Comparison of ENCODE assay signal across 14 mouse cellular contexts in the genomic region with DNA sequence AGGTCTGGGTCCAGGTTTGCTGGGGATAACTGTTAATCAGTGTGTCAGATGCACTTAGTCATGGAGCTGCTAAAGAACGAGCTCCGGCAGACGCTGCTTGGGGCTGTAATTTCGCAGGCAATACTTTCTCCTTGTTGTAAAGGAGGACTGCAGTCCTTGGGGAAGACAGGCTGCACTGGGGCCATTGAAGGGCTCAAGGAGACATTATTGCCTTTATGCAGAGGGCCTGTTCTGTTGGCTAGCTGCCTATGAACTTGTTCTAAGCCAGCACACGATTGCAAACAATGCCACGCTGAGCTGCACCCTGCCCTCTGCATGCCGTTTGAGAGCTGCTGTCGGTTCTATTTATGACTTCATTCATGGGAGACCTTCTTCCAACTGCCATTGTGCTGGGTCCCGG.
DNase-seq lines count a peak whose midpoint lies in the region; ATAC-seq lines count a peak whose summit lies in the region.
"Had no signal": no experiment of that assay in that cellular context is flagged by ENCODE, and none has a peak within 500 bp of the region (broad histone marks: within the 10 kb centered on the region; RNA-seq: fewer than 3 reads in every experiment).

No protein-coding gene starts in this region.

- 49% methylated on average over 9 of the region's 9 CpGs for WGBS in heart, embryonic 13.5 days
- WGBS in heart, embryonic 12.5 days, result 58% methylated on average over 9 of the region's 9 CpGs
- WGBS in embryonic facial prominence, embryonic 14.5 days, result 47% methylated on average over 9 of the region's 9 CpGs
- 24% methylated on average over 9 of the region's 9 CpGs for WGBS in midbrain, embryonic 13.5 days

- no peaks in the 10 kb centered on the region for H3K9me3 ChIP-seq in heart, embryonic 13.5 days
- no peaks in the 10 kb centered on the region for H3K9me3 ChIP-seq in heart, embryonic 12.5 days (replicated peaks)
- no peaks in the 10 kb centered on the region for H3K9me3 ChIP-seq in embryonic facial prominence, embryonic 14.5 days (ENCODE audit: control insufficient read depth, low read length)
- H3K9me3 ChIP-seq in midbrain, embryonic 13.5 days, result no peaks in the 10 kb centered on the region
- H3K9me3 ChIP-seq: embryonic facial prominence, embryonic 15.5 days had no signal

- H3K36me3 ChIP-seq in heart, embryonic 13.5 days, result no peaks in the 10 kb centered on the region
- H3K36me3 ChIP-seq in heart, embryonic 12.5 days, result no peaks in the 10 kb centered on the region
- no peaks in the 10 kb centered on the region for H3K36me3 ChIP-seq in embryonic facial prominence, embryonic 14.5 days (ENCODE audit: control insufficient read depth, insufficient read depth, low read length)
- no peaks in the 10 kb centered on the region for H3K36me3 ChIP-seq in midbrain, embryonic 13.5 days
- H3K36me3 ChIP-seq: embryonic facial prominence, embryonic 15.5 days had no signal

- no peak for ATAC-seq in heart, embryonic 13.5 days (ENCODE audit: extremely low read depth, insufficient number of reproducible peaks, low FRiP score, low TSS enrichment)
- ATAC-seq in heart, embryonic 12.5 days (ENCODE audit: insufficient number of reproducible peaks, low FRiP score), result no peak
- no peak for ATAC-seq in embryonic facial prominence, embryonic 14.5 days (ENCODE audit: low read depth)
- peak; percentile 46 for ATAC-seq in midbrain, embryonic 13.5 days
- ATAC-seq: liver, postnatal 0 days; Patski had no signal

- H3K4me2 ChIP-seq in heart, embryonic 13.5 days, result no peak overlapping the region
- H3K4me2 ChIP-seq in heart, embryonic 12.5 days, result no peak overlapping the region
- no peak overlapping the region for H3K4me2 ChIP-seq in embryonic facial prominence, embryonic 14.5 days (ENCODE audit: low read depth, low read length)
- H3K4me2 ChIP-seq in midbrain, embryonic 13.5 days (replicated peaks), result no peak overlapping the region
- H3K4me2 ChIP-seq: embryonic facial prominence, embryonic 15.5 days; heart, embryonic 11.5 days had no signal

- DNase-seq in adrenal gland, postnatal 36 days, result peak; percentile 27 to 35
- DNase-seq in embryonic facial prominence, embryonic 14.5 days (ENCODE audit: low spot score), result peak; percentile 41
- DNase-seq in natural killer cell, adult 2 months (ENCODE audit: low spot score in 2 of 2), result no peak
- no peak for DNase-seq in layer of hippocampus, postnatal 10 days (ENCODE audit: low spot score in 2 of 2)
- DNase-seq: cerebellum, adult 2 months; kidney, adult 18-20 months; liver, postnatal 0 days had no signal

- peak overlapping the region; percentile 48; the same call in 1 of the 2 replicates for H3K27ac ChIP-seq in heart, embryonic 13.5 days (replicated peaks)
- no peak overlapping the region for H3K27ac ChIP-seq in heart, embryonic 12.5 days (ENCODE audit: poor library complexity, severe bottlenecking)
- H3K27ac ChIP-seq in embryonic facial prominence, embryonic 14.5 days (replicated peaks; ENCODE audit: low read depth, low read length), result no peak overlapping the region
- H3K27ac ChIP-seq in midbrain, embryonic 13.5 days, result peak overlapping the region; percentile 15; the same call in 1 of the 2 replicates
- H3K27ac ChIP-seq: embryonic facial prominence, embryonic 15.5 days had no signal

- H3K4me3 ChIP-seq in heart, embryonic 13.5 days, result no peak overlapping the region
- H3K4me3 ChIP-seq in heart, embryonic 12.5 days, result no peak overlapping the region
- no peak overlapping the region for H3K4me3 ChIP-seq in embryonic facial prominence, embryonic 14.5 days (ENCODE audit: low read depth, low read length)
- H3K4me3 ChIP-seq in midbrain, embryonic 13.5 days (replicated peaks), result no peak overlapping the region
- H3K4me3 ChIP-seq: embryonic facial prominence, embryonic 15.5 days had no signal

- peaks cover 34% of the 10 kb centered on the region for H3K4me1 ChIP-seq in heart, embryonic 13.5 days
- peaks cover 25% of the 10 kb centered on the region for H3K4me1 ChIP-seq in heart, embryonic 12.5 days (replicated peaks)
- peaks cover 4% of the 10 kb centered on the region; the same call in 1 of the 2 replicates for H3K4me1 ChIP-seq in embryonic facial prominence, embryonic 14.5 days (ENCODE audit: control insufficient read depth, insufficient read depth, low read length)
- H3K4me1 ChIP-seq in midbrain, embryonic 13.5 days (replicated peaks), result peaks cover 42% of the 10 kb centered on the region

- H3K27me3 ChIP-seq in heart, embryonic 13.5 days (replicated peaks), result no peaks in the 10 kb centered on the region
- H3K27me3 ChIP-seq in heart, embryonic 12.5 days (replicated peaks), result no peaks in the 10 kb centered on the region
- H3K27me3 ChIP-seq in embryonic facial prominence, embryonic 14.5 days (replicated peaks; ENCODE audit: control insufficient read depth, insufficient read depth, low read length), result no peaks in the 10 kb centered on the region
- no peaks in the 10 kb centered on the region for H3K27me3 ChIP-seq in midbrain, embryonic 13.5 days
- H3K27me3 ChIP-seq: CH12.LX; embryonic facial prominence, embryonic 15.5 days; Patski had no signal

- H3K9ac ChIP-seq in heart, embryonic 13.5 days, result no peak overlapping the region
- no peak overlapping the region for H3K9ac ChIP-seq in heart, embryonic 12.5 days
- no peak overlapping the region for H3K9ac ChIP-seq in embryonic facial prominence, embryonic 14.5 days (ENCODE audit: low read depth, low read length)
- no peak overlapping the region for H3K9ac ChIP-seq in midbrain, embryonic 13.5 days (replicated peaks)
- H3K9ac ChIP-seq: embryonic facial prominence, embryonic 15.5 days; liver, postnatal 0 days had no signal

Comparison
In these comparisons a context has a peak if more than half of its experiments do, and no peak if none do; other contexts are left out.
1. H3K27ac ChIP-seq: peak in heart, embryonic 13.5 days (single experiment) and midbrain, embryonic 13.5 days (single experiment); none in heart, embryonic 12.5 days (single experiment) and embryonic facial prominence, embryonic 14.5 days (single experiment).
2. DNase-seq: peak in adrenal gland, postnatal 36 days (2 of 2) and embryonic facial prominence, embryonic 14.5 days (single experiment); none in natural killer cell, adult 2 months (0 of 2) and layer of hippocampus, postnatal 10 days (0 of 2).